Mouse (Mus musculus) heart, embryonic 11.5 days (tissue): ENCODE measurements around the gene Rpl23a. TPM values are rescaled to one million over a fixed set of nuclear protein-coding genes. Genes with fewer than 3 reads are reported as not detected.
"Not testable (repeated sequence)": the region's sequence is repeated elsewhere in the genome, so short reads cannot be mapped to it uniquely, and the experiment has no call there.

Source experiments
- ATAC-seq: fragments of 200-750 bp; cut with Nextera tagmentation; replicated peaks from 2 replicates; pipeline ENCODE4 v1.8.0; 2017; ENCODE audit warnings: moderate library complexity; ENCODE audit not compliant: insufficient number of reproducible peaks, low FRiP score, low TSS enrichment
- H3K27ac ChIP-seq: fragments of 300-500 bp; sonication (generic); 2 replicates; pipeline ENCODE4 v1.5.1; 2014; ENCODE audit warnings: mild to moderate bottlenecking, low read depth, low read length
- H3K27me3 ChIP-seq: fragments of 300-500 bp; sonication (generic); 2 replicates; pipeline ENCODE4 v1.6.1; 2014; ENCODE audit warnings: mild to moderate bottlenecking, low read length, mixed read lengths; ENCODE audit not compliant: control insufficient read depth, insufficient read depth
- H3K36me3 ChIP-seq: fragments of 300-500 bp; sonication (generic); 2 replicates; pipeline ENCODE4 v1.6.1; 2014; ENCODE audit warnings: mild to moderate bottlenecking, low read length, moderate library complexity, mixed read lengths; ENCODE audit not compliant: control insufficient read depth, insufficient read depth
- H3K4me1 ChIP-seq: fragments of 300-500 bp; sonication (generic); 2 replicates; pipeline ENCODE4 v1.6.1; 2014; ENCODE audit warnings: low read length; ENCODE audit not compliant: control insufficient read depth, insufficient read depth
- H3K4me2 ChIP-seq: fragments of 300-500 bp; sonication (generic); 2 replicates; pipeline ENCODE4 v1.6.1; 2014; ENCODE audit warnings: mild to moderate bottlenecking, moderate library complexity
- H3K4me3 ChIP-seq: fragments of 300-500 bp; sonication (generic); 2 replicates; pipeline ENCODE4 v1.5.1; 2014; ENCODE audit warnings: low read depth, low read length
- H3K9ac ChIP-seq: fragments of 300-500 bp; sonication (generic); 2 replicates; pipeline ENCODE4 v1.6.1; 2014; ENCODE audit warnings: mild to moderate bottlenecking, low read depth, low read length, moderate library complexity
- H3K9me3 ChIP-seq: fragments of 300-500 bp; sonication (generic); replicated peaks from 2 replicates; pipeline ENCODE4 v1.6.1; 2016; ENCODE audit warnings: low read length; ENCODE audit not compliant: control insufficient read depth
- WGBS: fragments of 180-500 bp; shearing (Covaris S2); extraction: QIAGEN DNeasy Blood & Tissue Kit; methylation state at CpG from one replicate; pipeline ENCODE4 v1.1.7; 2014; ENCODE audit not compliant: insufficient replicate concordance; 5-methylcytosine and 5-hydroxymethylcytosine counted together
- microRNA-seq: library from miRNA; unstranded; fragments of <30 nt; microRNA quantifications from one replicate; pipeline ENCODE4, GENCODE M21; 2016; ENCODE audit warnings: borderline number of aligned reads
- polyA plus RNA-seq: library from polyadenylated mRNA; unstranded; fragments of >200 nt; fragmentation: Nextera tagmentation; extraction: Ambion mirVana; gene quantifications from 2 replicates; pipeline ENCODE4 v1.2.1, GENCODE M21; 2014

The Rpl23a gene
- polyA plus RNA-seq, 1 experiment from 2014 or later = 1,178 TPM

- not testable (repeated sequence) for ATAC-seq, H3K27me3 ChIP-seq, H3K9me3 ChIP-seq, H3K9ac ChIP-seq, H3K27ac ChIP-seq, H3K36me3 ChIP-seq, H3K4me2 ChIP-seq, H3K4me3 ChIP-seq
- peaks cover 19% of the 10 kb centered on the region for H3K4me1 ChIP-seq
- WGBS = 92% methylated on average over 7 of the region's 7 CpGs
Measured at GRCm38 (mm10) chr11:78135314-78135713, 48.1 kb downstream of the Rpl23a start.

DNA sequence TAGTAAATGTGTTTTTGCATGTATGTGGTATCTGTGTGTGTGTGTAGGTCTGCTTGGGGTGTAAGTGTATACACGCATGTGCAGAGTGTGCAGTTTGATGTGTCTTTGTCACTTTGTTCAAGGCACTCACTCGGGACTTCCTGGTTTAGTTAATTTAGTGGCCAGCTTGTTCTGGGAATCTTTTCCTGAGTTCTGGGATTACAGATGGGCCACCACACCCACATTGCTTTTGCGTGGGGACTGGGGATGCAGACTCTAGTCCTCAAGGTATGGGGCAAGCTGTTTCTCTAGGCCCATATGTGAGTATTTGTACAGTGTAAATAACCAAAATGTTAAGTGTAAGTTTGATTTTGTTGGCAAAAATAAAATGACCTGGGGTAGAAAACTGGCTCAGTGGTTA, 49.0 kb downstream of the Rpl23a start:
- H3K9ac ChIP-seq = no peak overlapping the region

DNA sequence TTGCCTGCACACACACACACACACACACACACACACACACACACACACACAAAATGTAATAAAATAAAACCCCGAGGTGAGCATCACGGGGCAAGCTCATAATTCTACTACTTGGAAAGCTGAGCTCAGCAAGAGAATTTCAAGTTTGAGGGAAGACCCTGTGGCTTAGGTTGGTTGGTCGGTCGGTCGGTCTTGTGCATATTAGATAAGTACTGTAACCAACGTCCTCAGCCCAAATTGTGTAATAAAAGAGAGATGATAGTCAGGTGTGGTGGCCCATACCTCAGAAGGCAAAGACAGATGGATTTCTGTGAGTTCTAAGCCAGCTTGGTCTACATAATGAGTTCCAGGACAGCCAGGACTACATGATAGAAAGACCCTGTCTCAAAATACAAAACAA, 49.5 kb downstream of the Rpl23a start:
- Histone ChIP-seq H3K4me3 (no peak overlapping the region), H3K27me3 (no peaks in the 10 kb centered on the region), H3K36me3 (no peaks in the 10 kb centered on the region), H3K9me3 (no peaks in the 10 kb centered on the region), H3K4me2 (no peak overlapping the region), H3K4me1 (peaks cover 19% of the 10 kb centered on the region), H3K9ac (no peak overlapping the region), H3K27ac (no peak overlapping the region)
- 87% methylated on average over 6 of the region's 6 CpGs for WGBS
- ATAC-seq = no peak

More for the DNA sequence above, 49.0 kb downstream of the Rpl23a start:
- no peak for ATAC-seq
- no peaks in the 10 kb centered on the region for H3K27me3 ChIP-seq
- H3K36me3 ChIP-seq = no peaks in the 10 kb centered on the region
- no peak overlapping the region for H3K4me3 ChIP-seq
- no peaks in the 10 kb centered on the region for H3K9me3 ChIP-seq
- H3K4me1 ChIP-seq = peaks cover 15% of the 10 kb centered on the region
- 85% methylated on average over 3 of the region's 3 CpGs for WGBS
- H3K4me2 ChIP-seq = no peak overlapping the region
- no peak overlapping the region for H3K27ac ChIP-seq

Small RNA genes within 50 kb of the gene (microRNA-seq; reads per million reads assigned to microRNA genes)
- 0.27 reads per million for gene Mir7653

Other genes with a start within 250 kb of the Rpl23a start
- gene Phf12, start 200.8 kb downstream of the Rpl23a start, polyA plus RNA-seq = 9.1 and 14.2 TPM in 2 replicates
- 12.3 and 15.8 TPM in 2 replicates for gene Dhrs13, start 151.3 kb downstream of the Rpl23a start, polyA plus RNA-seq
- 62.0 and 67.1 TPM in 2 replicates for gene Flot2, start 145.7 kb downstream of the Rpl23a start, polyA plus RNA-seq
- gene Eral1, start 103.2 kb downstream of the Rpl23a start, polyA plus RNA-seq = 25.6 and 27.0 TPM in 2 replicates
- 22.4 and 26.9 TPM in 2 replicates for gene Fam222b, start 88.9 kb downstream of the Rpl23a start, polyA plus RNA-seq
- 34.2 and 38.4 TPM in 2 replicates for gene Traf4, start 18.0 kb downstream of the Rpl23a start, polyA plus RNA-seq
- 9.9 and 10.6 TPM in 2 replicates for gene Nek8, start 6.9 kb downstream of the Rpl23a start, polyA plus RNA-seq
- gene Tlcd1, start 6.9 kb downstream of the Rpl23a start, polyA plus RNA-seq = 16.1 and 16.3 TPM in 2 replicates
- gene Rab34, start 4.8 kb upstream of the Rpl23a start, polyA plus RNA-seq = 62.2 and 62.5 TPM in 2 replicates
- 4.2 TPM in 2 replicates for gene Proca1, start 9.8 kb upstream of the Rpl23a start, polyA plus RNA-seq
- gene Sdf2, start 62.2 kb upstream of the Rpl23a start, polyA plus RNA-seq = 50.2 and 55.1 TPM in 2 replicates
- gene Supt6, start 62.4 kb upstream of the Rpl23a start, polyA plus RNA-seq = 15.2 and 22.2 TPM in 2 replicates
- gene 2610507B11Rik, start 78.2 kb upstream of the Rpl23a start, polyA plus RNA-seq = 69.4 and 86.5 TPM in 2 replicates
- 0.17 TPM in 1 of 2 replicates, not detected in the other for gene BC030499, start 107.3 kb upstream of the Rpl23a start, polyA plus RNA-seq
- 31.7 and 32.8 TPM in 2 replicates for gene Spag5, start 117.9 kb upstream of the Rpl23a start, polyA plus RNA-seq
- gene Aldoc, start 139.4 kb upstream of the Rpl23a start, polyA plus RNA-seq = 11.2 and 12.4 TPM in 2 replicates
- 58.7 and 61.8 TPM in 2 replicates for gene Pigs, start 144.8 kb upstream of the Rpl23a start, polyA plus RNA-seq
- gene Unc119, start 159.9 kb upstream of the Rpl23a start, polyA plus RNA-seq = 44.9 and 48.1 TPM in 2 replicates
- 0.07 and 0.29 TPM in 2 replicates for gene Foxn1, start 203.0 kb upstream of the Rpl23a start, polyA plus RNA-seq
- gene Slc13a2, start 238.6 kb upstream of the Rpl23a start, polyA plus RNA-seq = not detected in 2 replicates